Mouse (Mus musculus) ES-E14 (cell line): ENCODE measurements around the gene Lipc.

Experiments used
- HCFC1 ChIP-seq: IDR thresholded peaks from 2 replicates; pipeline ENCODE4 v1.6.1; 2012; ENCODE audit warnings: low read length, inconsistent platforms, borderline replicate concordance; ENCODE audit not compliant: insufficient read depth
- MAFK ChIP-seq: IDR thresholded peaks from 2 replicates; pipeline ENCODE4 v1.6.1; 2014; ENCODE audit warnings: mild to moderate bottlenecking, low read depth, low read length, inconsistent platforms; ENCODE audit not compliant: insufficient read depth
- ZC3H11A ChIP-seq: IDR thresholded peaks from 2 replicates; pipeline ENCODE4 v1.6.1; 2012; ENCODE audit warnings: low read depth, mild to moderate bottlenecking, inconsistent platforms, low read length, borderline replicate concordance
- ZNF384 ChIP-seq: IDR thresholded peaks from 2 replicates; pipeline ENCODE4 v1.6.1; 2012; ENCODE audit warnings: low read depth, low read length, inconsistent platforms

DNA sequence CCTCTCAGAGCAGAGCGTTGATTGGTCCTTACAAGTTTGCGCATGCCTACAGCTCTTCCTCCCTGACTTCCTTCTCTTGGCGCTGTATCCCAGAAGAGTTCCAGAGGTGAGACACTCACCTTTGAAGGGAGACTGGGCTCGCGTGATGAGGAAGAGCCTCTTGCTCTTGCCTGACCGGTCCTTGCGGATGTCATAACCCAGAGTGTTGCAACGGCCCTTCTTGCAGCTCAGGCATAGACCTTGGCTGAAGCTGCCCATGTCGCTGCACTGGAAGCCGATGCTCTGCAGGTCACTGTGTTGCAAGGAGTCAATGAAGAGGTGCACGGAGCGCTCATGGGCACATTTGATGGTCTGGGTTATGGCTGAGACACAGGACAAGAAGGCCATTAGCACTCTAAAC is 139.5 kb downstream of the Lipc start:
- TF ChIP-seq ZNF384 (no peak), HCFC1 (no peak), ZC3H11A (no peak), MAFK (no peak)
